8 mouse cellular contexts compared by ENCODE assay signal in genomic region chr10:78043406-78043836, GRCm38 (mm10). TPM values are rescaled to one million over a fixed set of nuclear protein-coding genes. Genes with fewer than 3 reads are reported as not detected.
DNase-seq lines count a peak whose midpoint lies in the region; ATAC-seq and TF ChIP-seq lines count a peak whose summit lies in the region.

Gene Aire (minus strand): TSS chr10:78043610.

- H3K27me3 ChIP-seq in E14TG2a.4 (ENCODE audit: insufficient read depth, low read length): 0 out of 2 replicates have a peak, but pooled peaks cover 3% of the 10 kb centered on the region
- 0 out of 2 replicates have a peak, but pooled peaks cover 4% of the 10 kb centered on the region for H3K27me3 ChIP-seq in heart, embryonic 16.5 days (ENCODE audit: control insufficient read depth, insufficient read depth, low read length)
- no peaks in the 10 kb centered on the region for H3K27me3 ChIP-seq in neural tube, embryonic 14.5 days (ENCODE audit: control insufficient read depth, insufficient read depth, low read length)

- WGBS in heart, embryonic 16.5 days: 3% methylated on average over 27 of the region's 27 CpGs
- 1% methylated on average over 27 of the region's 27 CpGs for WGBS in neural tube, embryonic 14.5 days

- no peaks in the 10 kb centered on the region for H3K9me3 ChIP-seq in E14TG2a.4 (ENCODE audit: low read length)
- H3K9me3 ChIP-seq in heart, embryonic 16.5 days (replicated peaks; ENCODE audit: control insufficient read depth, low read length): no peaks in the 10 kb centered on the region
- no peaks in the 10 kb centered on the region for H3K9me3 ChIP-seq in neural tube, embryonic 14.5 days (ENCODE audit: control insufficient read depth, low read length)

- no peak within 1 kb of the TSS; the same call in 1 of the 2 replicates for H3K9ac ChIP-seq in heart, embryonic 16.5 days (ENCODE audit: low read length)
- no peak within 1 kb of the TSS for H3K9ac ChIP-seq in neural tube, embryonic 14.5 days (replicated peaks; ENCODE audit: low read depth, low read length)

- TF ChIP-seq CTCF in E14TG2a.4 (conservative IDR thresholded peaks at IDR 0.05; ENCODE audit: low read length): peak; percentile 53
- peak; percentile 78 for TF ChIP-seq CTCF in bone marrow macrophage, adult 2 months (IDR thresholded peaks at IDR 0.05; ENCODE audit: low read depth, low read length)
- TF ChIP-seq CTCF in embryonic fibroblast, embryonic 13.5 days (IDR thresholded peaks at IDR 0.05; ENCODE audit: borderline replicate concordance, insufficient read depth, low read length): peak; percentile 66

- H3K27ac ChIP-seq in bone marrow macrophage, adult 2 months (ENCODE audit: insufficient read depth, low read depth, low read length): no peak within 1 kb of the TSS
- H3K27ac ChIP-seq in embryonic fibroblast, embryonic 13.5 days (ENCODE audit: insufficient read depth, low read length): no peak within 1 kb of the TSS
- H3K27ac ChIP-seq in heart, embryonic 16.5 days (ENCODE audit: low read length): no peak within 1 kb of the TSS
- H3K27ac ChIP-seq in neural tube, embryonic 14.5 days (ENCODE audit: low read depth, low read length): no peak within 1 kb of the TSS

- H3K36me3 ChIP-seq in E14TG2a.4 (ENCODE audit: insufficient read depth, low read length): peaks cover 22% of the 10 kb centered on the region
- H3K36me3 ChIP-seq in heart, embryonic 16.5 days (ENCODE audit: control insufficient read depth, insufficient read depth): no peaks in the 10 kb centered on the region
- no peaks in the 10 kb centered on the region for H3K36me3 ChIP-seq in neural tube, embryonic 14.5 days (ENCODE audit: control insufficient read depth, insufficient read depth, low read length)

- peaks cover 94% of the 10 kb centered on the region for H3K4me1 ChIP-seq in E14TG2a.4 (replicated peaks; ENCODE audit: low read depth, low read length)
- H3K4me1 ChIP-seq in bone marrow macrophage, adult 2 months (ENCODE audit: control insufficient read depth, insufficient read depth, low read length): 0 out of 2 replicates have a peak, but pooled peaks cover 2% of the 10 kb centered on the region
- no peaks in the 10 kb centered on the region for H3K4me1 ChIP-seq in embryonic fibroblast, embryonic 13.5 days (ENCODE audit: control insufficient read depth, insufficient read depth, low read length)
- H3K4me1 ChIP-seq in heart, embryonic 16.5 days (ENCODE audit: control insufficient read depth, insufficient read depth, low read length): 0 out of 2 replicates have a peak, but pooled peaks cover 2% of the 10 kb centered on the region
- no peaks in the 10 kb centered on the region for H3K4me1 ChIP-seq in neural tube, embryonic 14.5 days (ENCODE audit: control insufficient read depth, insufficient read depth, low read length)

- ATAC-seq in heart, embryonic 16.5 days (replicated peaks; ENCODE audit: extremely low read depth, insufficient read depth, low FRiP score): peak; percentile 46; the same call in 1 of the 2 replicates
- ATAC-seq in neural tube, embryonic 14.5 days (ENCODE audit: low read depth): peak; percentile 76

- TF ChIP-seq POLR2A in bone marrow macrophage, adult 2 months (IDR thresholded peaks at IDR 0.05; ENCODE audit: borderline replicate concordance, low read depth, low read length): no peak
- TF ChIP-seq POLR2A in embryonic fibroblast, embryonic 13.5 days (IDR thresholded peaks at IDR 0.05; ENCODE audit: low read depth, low read length): no peak

- DNase-seq in kidney, postnatal 14 days: peak; percentile 74
- peak; percentile 64 to 70 for DNase-seq in lung, adult 18-20 months
- peak; percentile 91 for DNase-seq in thymus, postnatal 0 days (ENCODE audit: low spot score)

- H3K4me2 ChIP-seq in heart, embryonic 16.5 days (ENCODE audit: low read depth, low read length): peak within 1 kb of the TSS; percentile 54
- H3K4me2 ChIP-seq in neural tube, embryonic 14.5 days (ENCODE audit: low read depth, low read length): peak within 1 kb of the TSS; percentile 42

- H3K4me3 ChIP-seq in E14TG2a.4 (replicated peaks; ENCODE audit: low read length): peak within 1 kb of the TSS; percentile 76
- no peak within 1 kb of the TSS for H3K4me3 ChIP-seq in bone marrow macrophage, adult 2 months (ENCODE audit: insufficient read depth, low read length)
- H3K4me3 ChIP-seq in embryonic fibroblast, embryonic 13.5 days (ENCODE audit: insufficient read depth, low read length): no peak within 1 kb of the TSS
- H3K4me3 ChIP-seq in heart, embryonic 16.5 days (ENCODE audit: low read length): peak within 1 kb of the TSS; percentile 17
- peak within 1 kb of the TSS; percentile 16; the same call in 1 of the 2 replicates for H3K4me3 ChIP-seq in neural tube, embryonic 14.5 days (ENCODE audit: low read depth, low read length)

RNA-seq across cellular contexts. Expression of gene Aire, which starts in this region (rescaled TPM):
- polyA plus RNA-seq in bone marrow macrophage, adult 2 months (2012; ENCODE audit: insufficient read depth, insufficient read length, missing spikeins): not detected in 2 replicates
- not detected in 2 replicates for polyA plus RNA-seq in embryonic fibroblast, embryonic 13.5 days (2011; ENCODE audit: insufficient read length, low read depth, missing spikeins)
- polyA plus RNA-seq in heart, embryonic 16.5 days (2015; fragmentation: Nextera tagmentation; extraction: Ambion mirVana): 1.3 and 3.0 TPM in 2 replicates
- polyA plus RNA-seq in neural tube, embryonic 14.5 days (2014; fragmentation: Nextera tagmentation; extraction: Ambion mirVana): 0.21 TPM in 2 replicates
- 8.8 and 10.1 TPM in 2 replicates for polyA plus RNA-seq in thymus, postnatal 0 days (2015; fragmentation: Nextera tagmentation; extraction: Ambion mirVana)

Comparison
In these comparisons a context has a peak if more than half of its experiments do, and no peak if none do; other contexts are left out.
1. Peak in ATAC-seq, H3K4me3 ChIP-seq and H3K4me2 ChIP-seq in neural tube, embryonic 14.5 days; RNA of the gene not detected or under 1 TPM.
2. H3K4me3 ChIP-seq: peak in E14TG2a.4 (single experiment) and heart, embryonic 16.5 days (single experiment); none in bone marrow macrophage, adult 2 months (single experiment) and embryonic fibroblast, embryonic 13.5 days (single experiment).
3. Peak in every context shown above with its lines, with median percentiles within 50 percentile points of each other: CTCF ChIP-seq and DNase-seq.